Mouse (Mus musculus): ENCODE measurements around the gene Palm.

DNA sequence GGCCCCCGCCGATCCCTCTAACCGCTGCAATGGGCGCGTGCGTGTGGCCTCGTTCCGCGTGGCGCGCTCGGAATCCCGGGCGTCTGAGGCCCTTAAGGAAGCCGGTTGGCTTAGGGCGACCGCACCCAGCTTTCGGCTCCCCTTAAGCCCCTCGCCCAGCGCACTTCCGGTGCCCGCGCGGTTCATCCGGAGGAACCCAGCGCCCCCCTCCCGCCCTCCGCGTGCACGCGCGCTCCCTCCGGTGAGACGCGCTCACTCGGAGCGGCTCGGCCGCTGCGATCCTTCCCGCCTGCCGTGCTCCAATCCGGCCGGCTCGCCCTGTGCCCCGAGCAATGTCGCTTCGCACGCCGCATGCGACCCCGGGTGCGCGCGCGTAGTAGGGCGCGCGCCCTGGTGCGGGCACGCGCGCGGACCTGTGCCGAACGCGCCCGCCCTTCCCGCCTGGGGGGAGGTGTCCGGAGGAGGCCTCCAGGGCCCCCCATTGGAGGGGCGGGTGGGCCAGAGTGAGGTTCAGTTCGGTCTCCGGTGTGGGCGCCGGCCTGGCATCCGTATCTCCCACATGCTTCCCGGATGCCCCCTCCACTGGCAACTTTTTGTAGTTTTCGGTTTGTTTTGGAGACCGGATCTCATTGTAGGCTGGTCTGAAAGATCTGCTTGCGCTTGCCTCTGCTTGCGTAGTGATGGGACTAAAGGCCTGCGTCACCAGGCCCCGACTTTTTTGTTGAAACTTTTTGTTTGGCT lies 61.6 kb downstream of the Palm start:
- TF ChIP-seq CTCF (IDR thresholded peaks at IDR 0.05) (no peak), EP300 (IDR thresholded peaks at IDR 0.05) (no peak)

Data from lung, postnatal 0 days (tissue).